Mouse (Mus musculus) liver, embryonic 16.5 days (tissue): ENCODE results near the gene A2ml1. TPM values are rescaled to one million over a fixed set of nuclear protein-coding genes. Genes with fewer than 3 reads are reported as not detected.

ENCODE experiments used
- ATAC-seq: fragments of 200-750 bp; cut with Nextera tagmentation; 2 replicates; pipeline ENCODE4 v1.8.0; 2017; ENCODE audit warnings: low read depth, mild to moderate bottlenecking, moderate number of reproducible peaks, moderate library complexity
- H3K27ac ChIP-seq: fragments of 300-500 bp; sonication (generic); 2 replicates; pipeline ENCODE4 v1.5.1; 2014; ENCODE audit warnings: mild to moderate bottlenecking, low read length
- H3K27me3 ChIP-seq: fragments of 300-500 bp; sonication (generic); 2 replicates; pipeline ENCODE4 v1.6.1; 2014; ENCODE audit warnings: low read depth, low read length, mixed read lengths; ENCODE audit not compliant: control insufficient read depth, insufficient read depth
- H3K36me3 ChIP-seq: fragments of 300-500 bp; sonication (generic); 2 replicates; pipeline ENCODE4 v1.6.1; 2014; ENCODE audit warnings: mild to moderate bottlenecking; ENCODE audit not compliant: control insufficient read depth, insufficient read depth
- H3K4me1 ChIP-seq: fragments of 300-500 bp; sonication (generic); 2 replicates; pipeline ENCODE4 v1.6.1; 2014; ENCODE audit warnings: low read depth, low read length, mixed read lengths; ENCODE audit not compliant: control insufficient read depth
- H3K4me2 ChIP-seq: fragments of 300-500 bp; sonication (generic); 2 replicates; pipeline ENCODE4 v1.6.1; 2014; ENCODE audit warnings: low read depth, low read length, mixed read lengths
- H3K4me3 ChIP-seq: fragments of 300-500 bp; sonication (generic); 2 replicates; pipeline ENCODE4 v1.5.1; 2014; ENCODE audit warnings: low read depth, mild to moderate bottlenecking, low read length
- H3K9ac ChIP-seq: fragments of 300-500 bp; sonication (generic); 2 replicates; pipeline ENCODE4 v1.6.1; 2014; ENCODE audit warnings: low read depth, low read length
- H3K9me3 ChIP-seq: fragments of 300-500 bp; sonication (generic); replicated peaks from 2 replicates; pipeline ENCODE4 v1.6.1; 2016; ENCODE audit warnings: low read length; ENCODE audit not compliant: control insufficient read depth
- WGBS: fragments of 180-500 bp; shearing (Covaris S2); extraction: QIAGEN DNeasy Blood & Tissue Kit; methylation state at CpG from one replicate; pipeline ENCODE4 v1.1.7; 2014; ENCODE audit not compliant: insufficient replicate concordance; 5-methylcytosine and 5-hydroxymethylcytosine counted together
- polyA plus RNA-seq: library from polyadenylated mRNA; unstranded; fragments of >200 nt; fragmentation: Nextera tagmentation; extraction: Ambion mirVana; gene quantifications from 2 replicates; pipeline ENCODE4 v1.2.1, GENCODE M21; 2015

Gene A2ml1
- polyA plus RNA-seq, 1 experiment from 2014 or later: 49.7 TPM

DNA sequence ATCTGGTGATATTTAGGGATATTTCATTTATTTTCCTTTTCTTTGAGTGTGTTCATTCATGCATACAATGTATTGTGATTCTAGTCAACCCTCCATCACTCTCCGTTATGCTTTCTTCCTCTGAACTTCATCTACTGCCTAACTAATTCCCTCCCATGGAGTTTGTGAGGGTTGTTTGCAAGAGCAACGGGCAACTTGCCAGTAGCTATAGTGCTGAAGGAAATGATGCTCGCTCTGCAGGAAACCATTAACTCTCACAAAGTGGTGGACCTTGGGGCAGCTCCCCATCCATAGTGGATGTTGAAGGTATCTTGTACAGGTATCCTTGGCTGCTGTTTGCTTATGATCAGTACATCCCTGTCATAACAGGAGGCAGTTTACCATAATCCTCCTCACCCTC, 20.6 kb upstream of the A2ml1 start:
- Histone ChIP-seq H3K9ac (no peak overlapping the region), H3K4me3 (no peak overlapping the region), H3K27me3 (no peaks in the 10 kb centered on the region), H3K4me1 (no peaks in the 10 kb centered on the region; the same call in 1 of the 2 replicates), H3K9me3 (no peaks in the 10 kb centered on the region), H3K36me3 (no peaks in the 10 kb centered on the region), H3K4me2 (no peak overlapping the region), H3K27ac (no peak overlapping the region)
- 47% methylated on average over 3 of the region's 3 CpGs for WGBS
- no peak for ATAC-seq

DNA sequence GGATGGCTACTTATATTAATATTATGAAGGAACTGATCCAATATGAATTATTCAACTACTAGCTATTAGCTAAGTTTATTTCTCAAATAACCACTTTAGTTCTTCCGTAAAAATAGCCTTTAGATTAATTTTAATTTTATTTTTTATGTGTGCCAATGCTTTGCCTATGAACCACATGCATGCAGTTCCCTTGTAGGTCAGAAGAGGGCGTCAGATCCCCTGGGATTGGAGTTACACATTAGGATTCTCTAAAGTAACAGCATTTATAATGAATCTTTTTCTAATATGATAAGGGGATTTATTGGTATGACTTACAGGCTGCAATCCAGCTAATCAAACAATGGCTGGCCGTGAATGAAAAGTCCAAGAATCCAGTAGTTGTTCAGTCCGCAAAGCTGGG, 18.1 kb upstream of the A2ml1 start:
- no peak overlapping the region for H3K9ac ChIP-seq
- no peak overlapping the region for H3K4me2 ChIP-seq
- no peaks in the 10 kb centered on the region; the same call in 1 of the 2 replicates for H3K4me1 ChIP-seq
- WGBS: 47% methylated on average over 4 of the region's 4 CpGs
- no peaks in the 10 kb centered on the region for H3K9me3 ChIP-seq
- ATAC-seq: no peak
- no peaks in the 10 kb centered on the region for H3K36me3 ChIP-seq
- H3K4me3 ChIP-seq: no peak overlapping the region
- H3K27ac ChIP-seq: no peak overlapping the region
- no peaks in the 10 kb centered on the region for H3K27me3 ChIP-seq

DNA sequence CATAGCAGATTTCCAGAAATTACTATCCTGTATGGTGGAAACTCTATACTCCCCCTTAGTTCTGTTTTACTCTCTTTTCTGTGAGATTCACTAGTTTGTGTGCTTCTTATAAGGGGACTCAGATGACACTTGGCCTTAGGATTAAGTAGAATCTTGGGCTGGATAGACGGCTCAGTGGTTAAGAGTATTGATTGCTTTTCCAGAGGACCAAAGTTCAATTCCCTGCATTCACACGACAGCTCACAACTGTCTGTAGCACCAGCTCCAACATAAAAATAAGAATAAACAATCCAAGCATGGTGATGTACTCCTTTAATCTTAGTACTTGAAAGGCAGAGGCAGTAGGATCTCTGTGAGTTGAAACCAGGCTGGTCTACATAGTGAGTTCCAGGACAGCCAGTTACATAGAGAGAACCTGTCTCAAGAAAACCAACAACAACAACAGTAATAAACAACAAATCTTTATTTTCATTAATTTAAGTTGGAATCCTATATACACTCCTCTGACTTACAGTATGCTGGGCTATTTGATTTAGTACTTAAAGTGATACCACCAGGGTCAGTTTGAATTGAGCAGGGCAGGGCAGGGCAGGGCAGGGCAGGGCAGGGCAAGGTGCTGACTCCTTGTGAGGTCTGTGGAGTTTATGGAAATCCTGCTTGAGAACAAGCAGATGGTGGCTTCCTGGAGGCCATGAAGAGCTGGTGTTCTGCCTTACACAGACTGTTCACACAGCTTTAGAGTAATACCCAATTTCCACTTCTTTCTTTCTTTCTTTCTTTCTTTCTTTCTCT, 17.0 kb upstream of the A2ml1 start:
- WGBS: 48% methylated on average over 2 of the region's 2 CpGs

DNA sequence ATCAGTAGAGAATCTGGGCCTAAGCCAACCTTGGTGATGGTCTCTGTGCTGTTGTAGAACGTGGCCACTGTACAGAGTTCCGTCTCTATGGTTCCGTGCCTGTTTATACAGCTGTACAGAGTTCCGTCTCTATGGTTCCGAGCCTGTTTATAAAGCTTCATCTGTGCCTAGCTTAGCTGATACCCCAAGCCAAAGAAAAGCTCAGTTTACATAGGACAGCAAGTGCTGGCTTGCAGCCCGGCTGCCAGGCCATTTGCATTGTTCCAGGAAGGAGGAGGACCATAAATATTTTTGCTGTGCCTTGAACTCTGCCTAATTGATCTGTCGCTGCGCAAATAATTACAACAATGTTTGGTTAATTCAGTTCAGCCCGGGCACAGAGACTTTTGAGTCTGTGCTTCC, 15.7 kb upstream of the A2ml1 start:
- peak; percentile 89 for ATAC-seq
- Histone ChIP-seq H3K4me2 (no peak overlapping the region), H3K27me3 (no peaks in the 10 kb centered on the region), H3K27ac (peak overlapping the region; percentile 53), H3K4me1 (no peaks in the 10 kb centered on the region; the same call in 1 of the 2 replicates), H3K4me3 (no peak overlapping the region), H3K36me3 (no peaks in the 10 kb centered on the region), H3K9ac (no peak overlapping the region), H3K9me3 (no peaks in the 10 kb centered on the region)
- 39% methylated on average over 9 of the region's 9 CpGs for WGBS

More for the DNA sequence above, 17.0 kb upstream of the A2ml1 start:
- no peaks in the 10 kb centered on the region for H3K36me3 ChIP-seq
- no peaks in the 10 kb centered on the region for H3K9me3 ChIP-seq
- no peaks in the 10 kb centered on the region; the same call in 1 of the 2 replicates for H3K4me1 ChIP-seq
- no peak for ATAC-seq
- H3K27ac ChIP-seq: no peak overlapping the region; the same call in 1 of the 2 replicates
- H3K4me3 ChIP-seq: no peak overlapping the region
- H3K4me2 ChIP-seq: no peak overlapping the region
- H3K9ac ChIP-seq: no peak overlapping the region
- H3K27me3 ChIP-seq: no peaks in the 10 kb centered on the region

DNA sequence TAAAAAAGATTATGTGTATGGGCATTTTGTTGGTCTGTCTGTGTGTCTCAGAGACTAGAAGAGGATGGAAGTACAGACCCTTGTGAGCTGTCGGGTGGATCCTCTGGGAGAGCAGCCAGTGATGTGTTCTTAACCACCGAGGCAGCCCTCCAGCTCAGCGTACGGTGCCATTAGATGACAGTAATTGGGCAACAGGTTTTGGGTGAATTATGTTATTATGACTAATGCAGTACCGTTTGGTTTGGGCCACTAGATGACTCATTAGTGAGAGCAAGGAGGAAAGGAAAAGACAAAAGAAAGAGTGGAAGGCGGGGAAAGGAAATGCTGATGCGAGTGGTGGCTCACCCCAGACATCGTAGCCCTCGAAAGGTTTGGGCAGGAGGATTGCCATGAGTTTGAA, 13.2 kb upstream of the A2ml1 start:
- no peaks in the 10 kb centered on the region for H3K9me3 ChIP-seq
- no peak for ATAC-seq
- no peak overlapping the region for H3K27ac ChIP-seq
- H3K9ac ChIP-seq: no peak overlapping the region
- WGBS: 77% methylated on average over 9 of the region's 9 CpGs
- no peak overlapping the region for H3K4me3 ChIP-seq
- no peaks in the 10 kb centered on the region; the same call in 1 of the 2 replicates for H3K4me1 ChIP-seq
- H3K36me3 ChIP-seq: no peaks in the 10 kb centered on the region
- H3K27me3 ChIP-seq: no peaks in the 10 kb centered on the region
- no peak overlapping the region for H3K4me2 ChIP-seq

DNA sequence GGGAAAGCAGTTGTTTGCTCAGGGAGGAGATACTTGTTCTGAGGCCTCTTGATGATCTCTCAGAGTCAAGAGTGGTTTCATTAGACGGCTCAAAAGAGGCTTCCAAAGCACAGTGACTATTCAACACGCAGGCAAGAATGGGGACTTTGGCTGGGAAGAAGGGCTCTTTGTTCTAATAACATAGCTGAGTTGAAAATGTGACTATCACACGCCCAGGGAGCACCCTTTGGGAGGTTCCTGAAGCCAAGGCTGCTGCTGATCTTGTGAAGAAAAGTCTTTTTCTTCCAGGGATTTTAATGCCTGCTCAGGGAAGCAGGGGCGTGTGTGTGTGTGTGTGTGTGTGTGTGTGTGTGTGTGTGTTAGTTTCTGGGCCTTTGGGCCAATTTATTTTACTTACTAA, 8.0 kb upstream of the A2ml1 start:
- Histone ChIP-seq H3K27me3 (no peaks in the 10 kb centered on the region), H3K9ac (no peak overlapping the region), H3K4me3 (no peak overlapping the region), H3K4me2 (no peak overlapping the region), H3K36me3 (no peaks in the 10 kb centered on the region), H3K9me3 (no peaks in the 10 kb centered on the region), H3K4me1 (no peaks in the 10 kb centered on the region; the same call in 1 of the 2 replicates), H3K27ac (no peak overlapping the region)
- WGBS: 47% methylated on average over 4 of the region's 4 CpGs
- no peak for ATAC-seq

DNA sequence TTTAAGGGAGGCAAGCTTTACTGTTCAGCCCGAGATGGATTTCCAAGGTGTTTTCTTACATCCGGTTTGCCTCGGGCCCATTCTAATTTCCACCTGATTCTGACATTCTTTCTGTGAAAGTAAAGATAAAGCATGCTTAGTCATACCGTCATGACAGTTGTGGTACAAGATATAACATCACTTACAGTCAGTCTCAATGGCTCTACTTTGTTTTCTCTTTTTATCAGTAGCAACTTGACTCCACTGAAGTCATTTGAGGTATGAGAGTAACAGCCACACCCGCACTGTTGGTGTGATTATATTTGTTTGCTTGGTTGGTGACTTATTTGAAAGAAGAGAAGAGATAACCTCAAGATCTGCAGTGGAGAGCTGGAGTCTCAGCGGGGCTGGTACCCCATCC, 6.2 kb upstream of the A2ml1 start:
- Histone ChIP-seq H3K4me1 (no peaks in the 10 kb centered on the region; the same call in 1 of the 2 replicates), H3K27me3 (no peaks in the 10 kb centered on the region), H3K9ac (no peak overlapping the region), H3K36me3 (no peaks in the 10 kb centered on the region), H3K4me3 (no peak overlapping the region), H3K27ac (no peak overlapping the region), H3K9me3 (no peaks in the 10 kb centered on the region), H3K4me2 (no peak overlapping the region)
- ATAC-seq: peak; percentile 55
- 28% methylated on average over 6 of the region's 6 CpGs for WGBS

DNA sequence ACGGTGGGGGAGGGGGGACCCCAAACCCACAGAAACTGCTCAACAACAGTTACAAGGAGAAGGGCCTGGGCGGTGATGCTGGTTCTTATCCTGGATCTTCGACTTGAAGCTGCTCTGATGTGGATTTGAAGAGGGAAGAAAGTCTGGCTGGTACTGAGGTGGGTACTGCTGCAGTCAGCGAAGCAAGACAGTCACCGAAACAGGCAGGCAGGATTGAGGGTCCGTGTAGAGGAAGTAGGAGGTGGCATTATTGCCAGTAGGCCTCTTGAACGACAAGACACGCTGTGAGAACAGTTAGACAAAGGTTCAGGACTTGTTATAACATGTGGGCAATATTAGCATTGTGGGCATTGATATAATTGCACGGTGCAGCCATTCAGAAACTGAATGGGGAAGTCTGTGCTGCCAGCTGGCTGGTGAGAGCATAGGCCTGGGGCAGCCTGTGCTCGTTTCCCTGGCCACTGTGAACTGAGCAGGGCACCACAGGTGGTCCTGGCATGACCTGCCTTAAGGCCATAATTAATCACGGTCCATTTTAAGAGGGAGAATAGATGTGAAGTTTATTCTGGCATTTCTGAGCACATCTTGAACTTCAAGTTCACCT, 4.3 kb upstream of the A2ml1 start:
- H3K36me3 ChIP-seq: no peaks in the 10 kb centered on the region
- no peaks in the 10 kb centered on the region; the same call in 1 of the 2 replicates for H3K4me1 ChIP-seq
- WGBS: 51% methylated on average over 11 of the region's 11 CpGs
- H3K4me2 ChIP-seq: no peak overlapping the region
- H3K9ac ChIP-seq: no peak overlapping the region
- no peak for ATAC-seq
- H3K27ac ChIP-seq: no peak overlapping the region
- no peak overlapping the region for H3K4me3 ChIP-seq
- H3K27me3 ChIP-seq: no peaks in the 10 kb centered on the region
- H3K9me3 ChIP-seq: no peaks in the 10 kb centered on the region

DNA sequence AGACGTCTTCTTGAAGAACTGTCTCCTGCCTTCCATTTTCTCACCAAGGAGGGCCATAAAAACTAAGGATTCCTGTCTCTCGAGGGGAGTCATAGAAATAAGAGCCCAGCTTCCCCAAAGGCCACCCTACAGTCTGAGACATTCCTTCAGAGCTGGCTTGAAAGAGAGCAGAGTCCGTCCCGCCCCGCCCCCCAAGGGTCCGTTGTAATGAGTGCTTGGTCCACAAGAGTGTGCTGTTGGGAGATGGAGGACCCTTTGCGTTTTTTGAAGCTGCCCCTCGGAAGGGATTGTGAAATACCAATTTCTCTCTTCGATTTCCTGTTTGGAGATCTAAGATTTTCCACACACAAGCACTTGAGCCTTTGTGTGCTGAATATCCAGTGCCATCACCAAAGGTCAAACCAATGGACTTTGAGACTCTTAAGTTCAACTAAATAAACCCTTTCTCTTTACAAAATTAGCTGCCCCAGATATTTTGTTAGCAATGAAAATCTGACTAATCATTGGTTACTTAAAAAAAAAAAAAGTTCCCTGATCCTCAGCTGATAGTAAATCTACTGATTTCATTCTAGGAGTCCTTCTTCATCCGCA, 2.8 kb upstream of the A2ml1 start:
- Histone ChIP-seq H3K4me2 (no peak overlapping the region), H3K4me1 (no peaks in the 10 kb centered on the region; the same call in 1 of the 2 replicates), H3K27me3 (no peaks in the 10 kb centered on the region), H3K9me3 (no peaks in the 10 kb centered on the region), H3K9ac (no peak overlapping the region), H3K4me3 (no peak overlapping the region), H3K27ac (no peak overlapping the region), H3K36me3 (no peaks in the 10 kb centered on the region)
- WGBS: 18% methylated on average over 10 of the region's 10 CpGs
- ATAC-seq: no peak
